Mouse (Mus musculus) gastrocnemius, postnatal 4 days (tissue): ENCODE measurements at regions not wholly inside any gene's neighbourhood (a gene's known extent, or its start where the extent isn't known, plus 50 kb on each side); places are given as distances from the start of the nearest gene placed in this dataset.

ENCODE experiments used
- DNase-seq, 2 experiments: peaks; one replicate each; pipeline ENCODE4 v3.0.0; 2021 to 2022; ENCODE audit warnings: low spot score in 2 of 2, mixed read lengths in 2 of 2

GRCm38 (mm10) chr3:148202148-148202547, 788.2 kb downstream of the Adgrl2 start:
- no peak for DNase-seq

GRCm38 (mm10) chr3:148186704-148187103, 803.7 kb downstream of the Adgrl2 start:
- DNase-seq, result no peak

- DNase-seq, result no peak
Observed at GRCm38 (mm10) chr3:148167556-148167955, 822.8 kb downstream of the Adgrl2 start.

- no peak for DNase-seq
Observed at GRCm38 (mm10) chr3:148159059-148159458, 831.3 kb downstream of the Adgrl2 start.

- DNase-seq, result no peak
Observed at GRCm38 (mm10) chr3:148158533-148158932, 831.8 kb downstream of the Adgrl2 start.

GRCm38 (mm10) chr3:148143776-148144175, 846.6 kb downstream of the Adgrl2 start:
- DNase-seq, result peak in 1 of 2 experiments; percentile 10

GRCm38 (mm10) chr3:148136791-148137251, 853.5 kb downstream of the Adgrl2 start:
- no peak for DNase-seq

GRCm38 (mm10) chr3:148134646-148135045, 855.7 kb downstream of the Adgrl2 start:
- DNase-seq, result no peak

- no peak for DNase-seq
Observed at GRCm38 (mm10) chr3:148115576-148115975, 874.8 kb downstream of the Adgrl2 start.

- no peak for DNase-seq
Observed at GRCm38 (mm10) chr3:148112204-148112603, 878.2 kb downstream of the Adgrl2 start.

GRCm38 (mm10) chr3:148107031-148107430, 883.3 kb downstream of the Adgrl2 start:
- DNase-seq, result no peak

GRCm38 (mm10) chr3:148093930-148094329, 896.4 kb downstream of the Adgrl2 start:
- no peak for DNase-seq

- DNase-seq, result no peak
Observed at GRCm38 (mm10) chr3:148075841-148076240, 914.5 kb downstream of the Adgrl2 start.

GRCm38 (mm10) chr3:148066701-148067100, 923.7 kb downstream of the Adgrl2 start:
- no peak for DNase-seq

- DNase-seq, result no peak
Observed at GRCm38 (mm10) chr3:148056074-148056473, 934.3 kb downstream of the Adgrl2 start.

- DNase-seq, result no peak
Observed at GRCm38 (mm10) chr3:148052516-148052915, 937.8 kb downstream of the Adgrl2 start.

- DNase-seq, result no peak
Observed at GRCm38 (mm10) chr3:148048247-148048646, 942.1 kb downstream of the Adgrl2 start.

GRCm38 (mm10) chr3:148032532-148032931, 957.8 kb downstream of the Adgrl2 start:
- no peak for DNase-seq

- DNase-seq, result no peak
Observed at GRCm38 (mm10) chr3:148005831-148006230, 984.5 kb downstream of the Adgrl2 start.

- no peak for DNase-seq
Observed at GRCm38 (mm10) chr3:148004006-148004405, 986.3 kb downstream of the Adgrl2 start.

GRCm38 (mm10) chr3:147999330-147999953, 990.9 kb downstream of the Adgrl2 start:
- no peak for DNase-seq

- no peak for DNase-seq
Observed at GRCm38 (mm10) chr3:147991738-147992137, 998.6 kb downstream of the Adgrl2 start.

GRCm38 (mm10) chr3:147990831-147991230, 999.5 kb downstream of the Adgrl2 start:
- DNase-seq, result no peak
